Mouse (Mus musculus) olfactory bulb, adult 2 months (tissue): Measurements from ENCODE around the gene Dhx29. TPM values are rescaled to one million over a fixed set of nuclear protein-coding genes. Genes with fewer than 3 reads are reported as not detected.
A peak's percentile ranks its signal among the peaks of the same experiment; 100 is the strongest.

ENCODE experiments used
- H3K27ac ChIP-seq: fragments of 200-500 bp; 2 replicates; pipeline ENCODE4 v1.5.1; 2012; ENCODE audit warnings: low read depth, low read length; ENCODE audit not compliant: insufficient read depth
- H3K4me1 ChIP-seq: fragments of 200-500 bp; 2 replicates; pipeline ENCODE4 v1.6.1; 2012; ENCODE audit warnings: low read length; ENCODE audit not compliant: control insufficient read depth, insufficient read depth
- H3K4me3 ChIP-seq: fragments of 200-500 bp; 2 replicates; pipeline ENCODE4 v1.5.1; 2012; ENCODE audit warnings: mild to moderate bottlenecking, low read depth, low read length, moderate library complexity; ENCODE audit not compliant: insufficient read depth
- CTCF ChIP-seq: fragments of 200-500 bp; IDR thresholded peaks from 2 replicates; pipeline ENCODE4 v1.5.1; 2012; ENCODE audit warnings: low read depth, mild to moderate bottlenecking, low read length, moderate library complexity; ENCODE audit not compliant: insufficient read depth
- POLR2A ChIP-seq: fragments of 200-500 bp; IDR thresholded peaks from 2 replicates; pipeline ENCODE4 v1.6.1; 2012; ENCODE audit warnings: mild to moderate bottlenecking, low read depth, low read length, moderate library complexity; ENCODE audit not compliant: insufficient read depth
- WGBS: fragments of 180-500 bp; shearing (Covaris S2); methylation state at CpG from one replicate; pipeline ENCODE4 v1.1.7; 2018; 5-methylcytosine and 5-hydroxymethylcytosine counted together
- polyA plus RNA-seq: library from polyadenylated mRNA; stranded (reverse); fragments of >200 nt; gene quantifications from 2 replicates; pipeline ENCODE4 v1.2.4, GENCODE M21; 2012; ENCODE audit warnings: low replicate concordance; ENCODE audit not compliant: missing spikeins, insufficient read depth, insufficient read length

The Dhx29 gene
- polyA plus RNA-seq, 1 experiment, result not detected

DNA sequence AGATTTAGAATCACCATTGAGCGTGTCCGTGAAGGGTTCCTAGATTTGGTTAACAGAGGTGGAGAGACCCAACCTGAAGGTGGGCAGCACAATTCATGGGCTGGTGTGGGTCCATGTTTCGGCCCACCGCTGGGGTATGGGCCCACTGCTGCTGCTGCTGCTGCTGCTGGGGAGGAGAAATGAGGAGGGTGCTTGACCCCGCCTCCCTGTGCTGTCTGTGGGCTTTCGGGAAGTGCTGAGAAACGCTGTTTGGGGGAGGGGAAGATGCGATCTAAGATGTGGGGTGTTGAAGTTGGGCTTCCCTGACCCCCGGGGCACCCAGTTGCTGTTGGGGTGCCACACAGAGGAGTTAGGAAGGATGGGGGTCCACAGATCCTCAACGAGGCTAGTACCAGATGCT is 49.5 kb downstream of the Dhx29 start:
- Histone ChIP-seq H3K27ac (no peak overlapping the region), H3K4me3 (no peak overlapping the region), H3K4me1 (peaks cover 4% of the 10 kb centered on the region; the same call in 1 of the 2 replicates)
- 47% methylated on average over 10 of the region's 10 CpGs for WGBS
- TF ChIP-seq POLR2A (no peak), CTCF (no peak)

DNA sequence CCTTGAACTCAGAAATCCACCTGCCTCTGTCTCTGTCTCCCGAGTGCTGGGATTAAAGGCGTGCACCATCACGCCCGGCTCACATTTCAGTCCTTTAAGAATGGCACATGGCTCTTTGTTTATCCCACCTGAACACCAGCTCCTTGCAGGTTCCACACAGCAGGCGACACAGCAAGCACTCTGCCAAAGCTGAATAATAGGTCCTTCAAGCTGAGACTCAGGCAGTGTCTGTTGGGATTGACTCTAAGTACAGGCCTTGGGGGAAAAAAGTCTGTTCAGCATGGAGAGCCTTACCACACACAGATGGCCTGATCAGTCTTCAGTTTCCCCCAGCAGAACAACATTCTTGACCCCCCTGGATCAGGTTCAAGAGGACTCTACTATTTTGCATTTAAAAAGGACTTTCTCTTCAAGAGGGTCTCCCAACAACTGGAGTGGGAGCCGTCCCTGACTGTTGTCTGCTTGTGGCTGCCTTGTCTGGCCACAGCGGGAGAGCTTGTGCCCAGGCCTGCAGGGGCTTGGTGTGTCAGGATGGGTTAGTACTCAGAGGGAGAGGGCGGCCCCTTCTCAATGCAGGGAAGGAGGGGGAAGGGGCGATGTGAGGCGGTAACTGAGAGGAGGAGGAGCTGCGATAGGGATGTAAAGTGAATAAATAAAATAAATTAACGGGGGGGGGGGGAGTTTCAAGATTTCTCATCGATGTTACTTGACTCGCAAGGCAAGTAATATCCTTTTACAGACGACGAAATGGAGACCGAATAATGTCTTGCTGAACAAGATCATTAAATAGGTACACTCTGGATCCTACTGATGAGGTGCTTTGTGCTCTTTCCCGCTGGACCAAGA is 58.6 kb downstream of the Dhx29 start:
- WGBS, result 49% methylated on average over 18 of the region's 18 CpGs
- Histone ChIP-seq H3K4me1 (peaks cover 20% of the 10 kb centered on the region), H3K4me3 (no peak overlapping the region), H3K27ac (no peak overlapping the region)
- TF ChIP-seq POLR2A (no peak), CTCF (no peak)

DNA sequence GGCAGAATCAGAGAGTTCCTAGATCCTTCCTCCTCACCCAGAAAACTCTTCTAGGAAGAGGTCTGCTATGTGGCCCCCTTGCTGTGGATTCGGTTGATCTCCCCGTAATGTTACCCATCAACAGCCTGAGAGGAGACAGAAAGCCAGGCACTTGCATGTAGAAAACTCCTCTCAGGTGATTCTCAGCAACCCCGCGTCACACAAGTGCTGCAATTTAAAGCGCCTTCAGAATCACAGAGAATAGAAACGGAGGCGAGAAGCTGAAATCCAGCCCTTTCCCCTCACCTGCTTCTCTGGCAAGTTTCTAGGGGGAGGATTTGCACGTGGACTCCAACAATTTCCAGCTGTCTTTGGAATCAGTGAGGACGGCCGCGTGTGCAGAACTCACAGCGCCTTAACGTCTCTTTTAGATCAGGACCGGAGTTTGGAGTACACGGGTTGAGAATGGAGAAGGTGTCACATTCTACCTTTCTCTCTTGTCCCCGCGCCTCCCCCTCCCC is 59.2 kb downstream of the Dhx29 start:
- WGBS, result 11% methylated on average over 17 of the region's 17 CpGs
- TF ChIP-seq CTCF, result no peak
- no peak for TF ChIP-seq POLR2A

DNA sequence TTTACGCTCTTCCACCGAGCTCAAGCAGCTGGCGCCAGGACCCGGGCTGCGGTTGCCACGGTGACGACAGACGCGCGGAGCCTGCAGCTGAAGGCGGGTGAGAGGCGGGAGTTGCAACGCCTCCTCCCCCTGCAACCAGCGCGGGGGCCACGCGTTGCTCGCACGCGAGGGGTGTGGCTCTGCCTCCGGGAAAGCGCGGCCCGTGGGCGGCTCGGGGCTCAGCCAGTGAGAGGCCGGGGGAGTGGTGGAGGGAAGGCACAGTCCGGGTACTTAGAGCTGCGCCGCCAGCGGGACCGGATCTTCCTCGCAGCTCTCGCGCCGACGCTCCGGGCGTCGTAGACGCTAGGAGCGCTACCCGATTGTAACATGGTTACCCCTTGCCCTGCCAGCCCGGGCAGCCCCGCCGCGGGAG is 60.3 kb downstream of the Dhx29 start, which contains the start of gene Ccno:
TSS of gene Ccno (plus strand) at position 271 of the 412 bp plus-strand sequence.
- H3K27ac ChIP-seq, result 0 out of 2 replicates have a peak within 1 kb of the TSS, but pooled peaks have one; percentile 3
- TF ChIP-seq CTCF (no peak), POLR2A (peak; percentile 87)
- WGBS, result under 1% methylated on average over 47 of the region's 47 CpGs
- H3K4me3 ChIP-seq, result peak within 1 kb of the TSS; percentile 59
- peaks cover 20% of the 10 kb centered on the region for H3K4me1 ChIP-seq

More for the DNA sequence above, 59.2 kb downstream of the Dhx29 start:
- H3K4me3 ChIP-seq, result no peak overlapping the region
- peaks cover 20% of the 10 kb centered on the region for H3K4me1 ChIP-seq
- H3K27ac ChIP-seq, result no peak overlapping the region

DNA sequence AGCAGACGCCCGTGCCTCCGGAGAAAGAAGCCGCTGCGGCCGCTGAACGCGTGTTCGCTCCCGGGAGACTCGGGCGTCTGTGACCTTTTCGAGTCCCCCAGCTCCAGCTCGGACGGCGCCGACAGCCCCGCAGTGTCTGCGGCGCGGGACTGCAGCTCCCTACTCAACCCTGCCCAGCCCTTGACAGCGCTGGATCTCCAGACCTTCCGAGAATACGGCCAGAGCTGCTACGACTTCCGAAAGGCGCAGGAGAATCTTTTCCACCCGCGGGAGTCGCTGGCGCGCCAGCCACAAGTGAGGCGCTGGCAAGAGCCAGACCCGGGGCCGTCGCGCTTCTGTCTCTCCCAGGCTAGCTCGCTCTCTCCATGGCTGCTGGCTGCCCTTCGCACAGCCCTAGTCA is 60.7 kb downstream of the Dhx29 start:
- Histone ChIP-seq H3K4me1 (peaks cover 20% of the 10 kb centered on the region), H3K27ac (0 out of 2 replicates have a peak overlapping the region, but pooled peaks have one; percentile 3), H3K4me3 (peak overlapping the region; percentile 59)
- WGBS, result under 1% methylated on average over 39 of the region's 39 CpGs
- 0 out of 2 replicates have a peak, but pooled peaks have one; percentile 23 for TF ChIP-seq CTCF
- TF ChIP-seq POLR2A, result no peak

DNA sequence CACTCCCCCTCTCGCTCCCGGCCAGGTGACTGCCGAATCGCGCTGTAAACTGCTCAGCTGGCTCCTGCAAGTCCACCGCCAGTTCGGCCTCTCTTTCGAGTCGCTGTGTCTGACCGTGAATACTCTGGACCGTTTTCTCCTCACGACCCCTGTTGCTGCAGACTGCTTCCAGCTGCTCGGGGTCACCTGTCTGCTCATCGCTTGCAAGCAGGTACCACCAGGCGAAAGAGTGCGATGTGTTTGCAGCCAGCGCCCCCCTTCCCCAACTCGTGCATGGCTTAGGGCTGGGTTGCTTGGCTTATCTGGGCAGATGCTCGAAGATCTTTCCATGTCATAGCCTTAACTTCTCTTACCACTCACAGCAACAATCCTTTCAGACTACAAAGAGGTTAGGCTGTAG is 61.6 kb downstream of the Dhx29 start:
- H3K27ac ChIP-seq, result no peak overlapping the region
- H3K4me1 ChIP-seq, result peaks cover 26% of the 10 kb centered on the region
- WGBS, result under 1% methylated on average over 19 of the region's 19 CpGs
- peak overlapping the region; percentile 26 for H3K4me3 ChIP-seq
- TF ChIP-seq CTCF, result no peak
- TF ChIP-seq POLR2A, result no peak

DNA sequence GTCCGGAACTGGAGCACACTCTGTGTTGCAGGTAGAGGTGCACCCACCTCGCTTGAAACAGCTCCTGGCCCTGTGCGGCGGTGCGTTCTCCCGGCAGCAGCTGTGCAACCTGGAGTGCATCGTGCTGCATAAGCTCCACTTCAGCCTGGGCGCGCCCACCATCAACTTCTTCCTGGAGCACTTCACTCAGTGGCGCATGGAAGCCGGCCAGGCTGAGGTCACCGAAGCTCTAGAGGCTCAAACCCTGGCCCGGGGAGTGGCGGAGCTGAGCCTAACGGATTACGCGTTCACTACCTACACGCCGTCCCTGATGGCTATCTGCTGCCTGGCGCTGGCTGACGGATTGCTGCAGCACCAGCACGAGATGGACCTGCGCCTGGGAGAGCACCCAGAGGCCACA is 62.3 kb downstream of the Dhx29 start:
- no peak overlapping the region for H3K4me3 ChIP-seq
- H3K4me1 ChIP-seq, result peaks cover 30% of the 10 kb centered on the region
- no peak overlapping the region for H3K27ac ChIP-seq
- TF ChIP-seq POLR2A (no peak), CTCF (no peak)
- 13% methylated on average over 23 of the region's 23 CpGs for WGBS

DNA sequence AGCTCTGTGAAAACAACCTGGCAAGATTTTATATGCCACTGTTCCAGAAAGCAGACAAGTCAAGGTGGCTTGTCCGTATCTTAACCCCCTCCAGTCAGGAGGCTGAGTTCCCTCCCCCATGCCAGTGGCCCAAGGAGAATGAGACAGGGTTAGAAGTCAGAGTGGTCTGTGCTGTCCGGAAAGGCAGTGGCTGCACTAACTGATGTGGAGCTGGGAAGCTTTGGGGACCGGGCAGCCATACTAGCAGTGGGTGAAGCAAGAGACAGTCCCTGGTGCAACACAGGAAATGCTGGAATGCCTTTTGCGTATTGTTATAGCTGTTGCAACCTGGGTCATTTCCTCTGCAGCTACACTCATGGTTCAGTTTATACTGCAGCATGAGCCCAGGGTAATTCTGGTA is 63.1 kb downstream of the Dhx29 start:
- no peak overlapping the region for H3K4me3 ChIP-seq
- TF ChIP-seq POLR2A, result no peak
- TF ChIP-seq CTCF, result no peak
- H3K27ac ChIP-seq, result no peak overlapping the region
- peaks cover 30% of the 10 kb centered on the region for H3K4me1 ChIP-seq
- 55% methylated on average over 4 of the region's 4 CpGs for WGBS

DNA sequence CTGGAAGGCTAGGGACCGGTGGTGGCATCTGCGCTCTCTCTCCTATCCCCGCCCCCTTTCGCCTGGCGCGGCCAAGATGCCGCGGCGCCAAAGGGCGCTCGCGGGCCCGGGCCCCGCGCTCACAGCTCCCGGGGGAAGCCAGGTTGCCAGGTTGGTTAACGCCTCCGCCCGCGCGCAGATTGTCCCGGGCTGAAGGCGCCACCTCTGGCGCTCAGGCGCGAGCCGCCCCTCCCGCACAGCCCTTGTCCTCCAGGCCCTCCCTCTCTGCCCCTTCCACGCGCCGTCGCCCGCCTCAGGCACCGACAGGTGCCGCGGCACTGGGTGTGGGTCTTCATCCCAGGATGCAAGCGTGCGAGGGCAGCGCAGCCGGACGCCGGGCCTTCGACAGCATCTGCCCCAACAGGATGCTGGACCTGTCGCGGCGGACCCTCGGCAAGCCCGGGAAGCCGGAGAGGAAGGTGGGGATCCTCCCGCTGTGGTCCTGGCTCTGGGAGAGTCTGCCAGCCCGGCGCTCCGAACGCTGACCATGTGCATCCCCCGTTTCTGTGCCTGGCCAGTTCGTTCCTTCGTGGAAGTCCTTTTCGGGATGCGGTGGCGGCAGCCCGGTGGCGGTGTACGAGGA is 66.4 kb downstream of the Dhx29 start, which contains the start of gene Mcidas:
TSS of gene Mcidas (plus strand) at position 315 of the 622 bp plus-strand sequence.
- TF ChIP-seq CTCF (no peak), POLR2A (no peak)
- peaks cover 20% of the 10 kb centered on the region for H3K4me1 ChIP-seq
- peak within 1 kb of the TSS; percentile 37 for H3K4me3 ChIP-seq
- under 1% methylated on average over 62 of the region's 63 CpGs for WGBS
- no peak within 1 kb of the TSS for H3K27ac ChIP-seq
